Mouse (Mus musculus) gonadal fat pad, adult 2 months (tissue): ENCODE data around the gene Ccdc191. TPM values are rescaled to one million over a fixed set of nuclear protein-coding genes. Genes with fewer than 3 reads are reported as not detected.

Source experiments
- DNase-seq: peaks from one replicate; pipeline ENCODE4 v3.0.0-alpha.2; 2012; ENCODE audit warnings: low read depth
- polyA plus RNA-seq: library from polyadenylated mRNA; depleted of rRNA; stranded (reverse); fragments of >200 nt; gene quantifications from 2 replicates; pipeline ENCODE4 v1.2.3, GENCODE M21; 2012; rRNA removed

Ccdc191 gene
- 1.8 TPM in 2 replicates for polyA plus RNA-seq

DNA sequence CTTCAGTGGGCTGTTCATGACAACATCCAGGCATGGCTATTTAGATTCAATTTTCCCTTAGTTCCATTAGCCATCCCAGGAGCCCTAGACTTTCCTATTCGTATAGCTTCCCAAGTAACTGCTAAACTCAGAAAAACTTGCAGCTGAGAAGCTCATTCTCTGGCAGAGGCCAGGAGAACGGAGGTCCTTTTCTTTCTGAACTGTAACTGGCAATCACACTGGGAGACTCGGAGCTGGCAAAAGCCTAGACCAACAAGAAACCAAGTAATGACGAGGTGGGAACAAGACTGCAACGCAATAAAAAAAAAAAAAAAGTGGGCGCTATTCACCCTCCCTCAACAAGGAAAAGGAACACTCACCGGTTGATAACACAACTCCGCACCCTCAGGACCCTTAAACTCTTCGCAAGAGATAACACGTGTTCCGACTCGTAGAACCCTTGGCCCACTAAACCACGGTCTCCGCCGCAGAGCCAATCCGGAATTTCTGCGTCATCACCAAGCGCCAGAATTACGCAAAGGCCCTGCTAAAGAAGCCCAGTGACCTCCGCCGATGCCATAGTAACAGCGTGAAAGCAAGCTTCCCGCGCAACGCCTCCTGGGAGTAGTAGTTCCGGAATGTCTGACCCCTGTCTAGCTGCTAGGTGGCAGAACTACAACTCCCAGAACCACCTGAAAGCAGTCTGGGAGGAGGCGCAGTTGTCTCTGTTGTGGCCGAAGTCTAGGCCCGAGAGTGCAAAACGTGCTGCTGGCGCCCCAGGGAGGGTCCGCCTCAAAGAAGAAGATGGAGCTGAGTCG lies at the start of gene Ccdc191:
Gene Ccdc191 (plus strand): TSS at position 593 of the 797 bp plus-strand sequence.
- DNase-seq: peak; percentile 98

DNA sequence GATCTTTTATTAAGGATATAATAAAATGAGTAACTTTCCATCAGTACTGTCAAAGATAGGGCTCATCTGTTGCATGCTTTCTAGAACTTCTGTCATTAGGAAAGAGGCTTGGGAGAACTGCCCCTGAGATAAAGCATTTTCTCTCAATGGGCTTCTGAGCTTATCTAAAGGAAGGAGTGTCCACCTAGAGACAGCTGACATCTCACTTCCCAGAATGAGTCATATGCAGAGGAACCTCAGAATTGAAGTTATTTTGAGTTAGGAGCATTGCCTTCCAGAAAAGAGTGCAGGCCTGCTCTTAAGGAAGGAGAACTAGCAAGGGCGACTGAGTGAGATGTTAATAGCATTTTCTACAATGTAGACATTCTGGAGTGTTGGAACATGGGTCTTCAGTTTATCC lies 48.4 kb upstream of the Ccdc191 start:
- DNase-seq: no peak

DNA sequence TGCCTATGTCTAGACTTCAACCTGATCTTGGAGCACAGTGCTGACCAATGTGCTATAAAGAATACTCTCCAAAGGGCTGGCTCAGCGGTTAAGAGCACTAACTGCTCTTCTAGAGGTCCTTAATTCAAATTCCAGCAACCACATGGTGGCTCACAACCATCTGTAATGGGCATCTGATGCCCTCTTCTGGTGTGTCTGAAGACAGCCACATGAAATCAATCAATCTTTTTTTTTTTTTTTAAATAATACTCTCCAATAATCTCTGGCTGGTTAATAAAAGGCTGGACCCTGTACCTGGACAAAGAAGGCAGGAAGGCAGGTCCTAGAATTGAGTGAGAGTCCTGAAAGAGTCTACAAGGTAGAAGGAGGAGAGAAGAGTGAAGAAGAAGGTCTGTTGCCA lies 39.8 kb upstream of the Ccdc191 start:
- DNase-seq: no peak

DNA sequence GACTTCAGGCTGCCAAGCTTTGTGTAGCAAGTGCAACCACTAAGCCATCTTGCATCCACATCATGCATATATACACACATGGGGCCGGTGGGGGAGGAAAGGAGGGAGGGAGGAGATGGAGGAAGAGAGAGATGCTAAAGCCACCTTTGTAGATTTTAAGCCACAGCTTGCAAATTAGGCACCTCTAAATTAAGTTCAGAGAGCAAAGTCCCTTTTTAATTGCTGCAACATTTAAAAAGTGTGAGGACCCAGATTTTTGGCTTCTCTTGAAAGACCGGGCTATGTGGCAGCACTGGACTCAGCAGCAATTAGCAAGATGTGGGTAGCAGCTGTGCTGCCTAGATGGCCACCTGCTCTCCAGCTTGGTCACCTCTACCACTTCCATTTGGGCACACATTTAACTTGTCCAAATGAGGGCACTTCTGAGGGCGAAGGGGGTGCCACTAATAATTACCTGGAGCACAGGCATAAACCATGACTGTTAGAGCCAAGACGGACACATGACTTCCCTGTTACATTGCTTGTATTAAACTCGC lies 30.6 kb upstream of the Ccdc191 start:
- no peak for DNase-seq

DNA sequence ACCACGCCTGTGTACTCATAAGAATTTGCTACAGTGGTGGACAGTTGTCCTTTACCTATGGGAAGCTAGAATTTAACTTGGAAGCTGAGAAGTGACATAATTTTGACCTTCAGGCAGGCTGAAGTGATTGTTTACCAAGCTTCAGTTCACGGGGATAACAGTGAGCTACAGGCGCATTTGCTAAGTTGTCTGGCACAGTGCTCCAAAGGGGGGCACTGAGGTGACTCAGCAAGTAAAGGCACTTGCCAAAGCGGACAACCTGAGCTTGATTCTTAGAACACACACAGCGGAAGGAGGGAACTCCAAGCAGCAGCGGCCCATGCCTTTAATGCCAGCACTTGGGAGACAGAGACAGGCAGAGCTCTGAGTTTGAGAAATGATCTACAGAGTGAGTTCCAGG lies 29.0 kb upstream of the Ccdc191 start:
- DNase-seq: no peak

DNA sequence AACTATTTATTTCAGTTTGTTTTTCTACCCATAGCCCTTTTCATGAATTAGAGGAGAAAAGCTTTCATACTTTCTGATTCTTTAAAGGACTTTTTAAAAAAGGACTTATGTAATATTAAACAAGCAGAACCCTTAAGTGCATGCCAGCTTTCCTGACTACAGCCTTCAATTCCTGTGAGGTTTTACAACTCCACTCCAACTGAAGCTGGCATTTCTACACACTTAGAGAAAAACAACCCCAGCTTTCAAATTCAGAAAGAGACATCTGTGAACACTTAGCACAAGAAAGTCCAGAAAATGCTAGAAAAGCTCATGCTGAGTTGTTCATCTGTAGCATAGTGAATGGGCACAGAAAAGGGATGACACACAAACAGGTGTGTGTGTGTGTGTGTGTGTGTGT lies 19.8 kb upstream of the Ccdc191 start:
- no peak for DNase-seq

DNA sequence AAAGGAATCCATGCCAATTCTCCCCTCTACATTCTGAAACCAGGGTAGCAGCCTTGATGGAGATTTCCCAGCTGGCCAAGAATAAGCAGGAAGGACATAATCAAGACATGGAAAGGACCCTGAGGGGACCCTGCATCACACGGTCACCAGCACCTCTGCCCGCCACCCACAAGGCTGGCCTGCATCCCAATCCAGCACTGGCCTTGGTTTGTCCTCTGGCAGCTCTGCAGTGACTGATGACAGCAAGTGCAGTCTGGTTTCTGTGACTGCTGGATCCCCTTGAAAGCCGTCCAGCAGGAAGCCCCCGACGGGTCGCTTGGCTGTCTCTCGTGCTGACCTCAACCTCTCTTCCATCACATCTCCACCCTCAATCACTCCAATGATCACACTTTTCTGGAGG lies 18.2 kb upstream of the Ccdc191 start:
- DNase-seq: no peak

DNA sequence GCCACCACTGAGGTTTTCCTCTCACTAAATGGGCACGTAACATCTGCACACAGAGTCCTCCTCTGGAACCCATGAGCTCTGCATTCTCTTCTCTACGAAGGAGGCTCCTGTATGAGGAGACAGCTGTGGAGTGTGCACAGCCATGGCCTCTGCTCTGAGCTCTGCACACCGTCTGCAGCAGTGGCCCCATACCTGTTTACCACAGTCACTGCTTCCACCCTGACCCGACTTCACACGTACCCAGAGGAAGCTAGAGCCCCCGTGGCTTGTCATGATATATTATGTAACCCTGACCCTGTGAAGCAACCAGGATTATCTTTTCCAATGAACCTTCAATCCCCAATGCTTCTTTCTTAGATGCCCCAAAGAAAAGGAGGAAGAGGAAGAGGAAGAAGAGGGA lies 9.8 kb upstream of the Ccdc191 start:
- DNase-seq: no peak

DNA sequence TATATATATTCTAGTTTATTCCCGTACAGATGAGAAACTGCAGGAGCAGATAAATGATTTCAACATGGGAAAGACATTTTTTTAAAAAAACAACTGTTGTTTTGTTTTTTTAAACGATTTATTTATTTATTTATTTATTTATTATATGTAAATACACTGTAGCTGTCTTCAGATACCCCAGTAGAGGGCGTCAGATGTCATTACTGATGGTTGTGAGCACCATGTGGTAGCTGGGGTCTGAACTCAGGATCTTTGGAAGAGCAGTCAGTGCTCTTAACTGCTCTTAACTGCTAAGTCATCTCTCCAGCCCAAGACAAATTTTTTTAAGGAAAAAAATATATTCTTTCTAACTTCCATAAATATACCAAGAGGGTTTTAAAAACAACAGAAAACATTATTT lies 8.0 kb upstream of the Ccdc191 start:
- DNase-seq: no peak

DNA sequence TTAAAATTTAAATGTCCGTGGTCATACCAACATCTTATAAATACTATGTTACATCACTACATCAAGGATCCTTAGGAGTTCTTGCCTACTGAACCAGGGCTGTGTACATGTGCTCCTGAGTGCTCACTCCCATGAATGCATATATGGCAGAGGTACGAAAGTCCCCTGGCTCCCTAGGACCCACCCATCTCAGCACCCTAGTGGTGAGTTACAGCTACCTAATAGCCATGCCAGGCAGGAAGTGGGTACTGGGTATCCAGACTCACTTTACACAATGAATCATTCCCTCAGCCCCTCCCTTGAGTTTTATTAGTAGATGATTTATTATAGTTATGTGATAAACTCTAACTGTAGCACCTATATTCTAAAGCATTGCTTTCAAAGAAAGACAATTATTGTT lies 7.3 kb upstream of the Ccdc191 start:
- DNase-seq: no peak

DNA sequence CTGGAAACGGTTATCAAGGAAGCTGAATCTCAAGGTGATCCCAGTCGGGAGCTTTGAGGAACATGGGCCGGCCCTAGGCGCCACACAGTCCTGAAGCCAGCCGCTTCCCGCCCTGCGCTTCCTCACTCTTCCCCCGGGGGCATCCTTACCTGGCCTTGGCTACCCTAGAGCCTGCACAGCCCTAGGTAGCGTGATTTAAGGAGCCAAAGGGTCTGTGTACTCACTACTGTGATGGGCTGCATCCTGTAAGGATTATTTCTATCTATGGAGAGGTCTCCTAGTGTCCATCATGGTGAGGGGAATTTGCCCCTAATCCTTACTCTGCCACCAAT lies 371 bp downstream of the Ccdc191 start:
- DNase-seq: no peak

DNA sequence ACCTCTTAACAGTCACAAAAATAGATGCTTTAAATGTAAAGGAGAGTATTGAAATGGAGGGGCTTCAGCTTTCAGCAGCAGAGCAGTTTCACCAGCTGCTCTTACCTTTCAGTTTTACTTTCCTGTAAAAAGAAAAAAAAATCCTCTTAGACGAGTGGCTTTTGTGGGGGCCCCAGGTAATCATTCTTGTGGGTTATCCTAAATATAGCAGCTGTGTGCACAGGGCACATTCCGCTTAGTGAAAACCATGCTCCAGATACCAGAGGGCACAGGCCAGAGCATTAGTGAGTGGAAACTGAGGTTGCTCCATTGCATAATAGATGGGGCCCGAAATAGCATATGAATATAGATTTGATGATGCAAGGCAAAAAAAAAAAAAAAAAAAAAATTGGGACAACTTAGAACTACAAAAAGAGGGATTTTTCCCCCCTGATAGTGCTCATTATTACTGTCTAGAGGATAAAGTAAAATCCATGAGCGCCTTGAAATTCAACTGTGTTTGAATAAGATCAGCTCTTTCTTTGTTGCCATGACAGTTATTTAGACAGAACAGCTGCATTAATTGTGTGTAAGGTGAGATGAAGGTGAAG lies 1.2 kb downstream of the Ccdc191 start:
- DNase-seq: no peak

DNA sequence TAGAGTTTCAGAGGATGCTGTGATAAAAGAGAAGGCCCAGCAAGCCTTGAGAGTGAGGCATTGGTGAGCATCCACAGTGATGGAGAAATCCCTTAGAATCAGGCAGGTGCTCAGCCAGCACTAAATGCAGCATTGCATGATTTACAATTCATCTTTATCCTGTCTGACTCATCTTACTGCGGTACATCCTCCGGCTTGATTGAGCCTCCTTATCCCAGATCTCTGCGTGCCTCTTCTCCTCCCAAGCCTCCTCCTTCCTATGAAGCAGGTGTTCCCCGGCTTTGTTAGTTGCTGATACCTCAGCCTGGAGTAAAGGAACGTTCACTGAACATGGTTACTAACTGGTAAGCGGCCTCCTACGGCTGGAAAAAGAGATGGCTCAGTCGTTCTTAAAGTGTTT lies 4.9 kb downstream of the Ccdc191 start:
- DNase-seq: no peak

DNA sequence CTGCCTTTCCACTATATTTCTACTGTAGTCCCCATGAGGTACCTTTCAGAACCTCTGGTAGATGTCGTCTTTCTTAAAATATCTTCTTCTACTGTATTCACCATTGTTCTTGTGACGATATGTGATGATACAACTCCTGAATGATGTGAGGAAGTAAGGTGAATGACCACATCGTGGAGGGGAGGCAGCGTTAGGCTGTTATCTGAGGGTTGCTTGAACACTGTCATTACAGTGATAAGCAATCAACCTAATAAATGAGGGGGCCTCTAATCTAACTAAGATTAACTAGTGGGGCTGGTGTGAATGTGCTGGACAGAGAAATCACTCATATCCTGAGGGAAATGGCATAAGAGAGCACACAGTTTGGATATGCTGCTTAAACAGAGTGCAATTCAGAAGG lies 10.5 kb downstream of the Ccdc191 start:
- DNase-seq: no peak

DNA sequence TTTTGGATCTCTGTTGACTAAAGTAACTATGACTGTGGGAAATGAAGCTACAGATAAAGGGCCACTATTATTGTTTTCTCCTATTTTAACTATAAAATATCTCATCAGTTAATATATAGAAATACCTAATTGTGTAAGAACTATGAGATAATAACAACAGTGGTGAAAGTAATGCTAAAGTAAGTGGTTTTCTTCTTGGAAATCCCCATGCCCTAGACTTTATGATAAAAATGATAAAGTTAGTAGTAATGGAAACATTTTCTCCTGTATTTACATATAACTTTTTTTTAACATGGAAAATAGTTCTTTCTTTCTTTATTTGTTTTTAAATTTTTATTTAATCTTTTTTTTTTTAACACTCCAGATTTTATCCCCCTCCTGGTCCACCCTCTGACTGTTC lies 11.0 kb downstream of the Ccdc191 start:
- DNase-seq: no peak

DNA sequence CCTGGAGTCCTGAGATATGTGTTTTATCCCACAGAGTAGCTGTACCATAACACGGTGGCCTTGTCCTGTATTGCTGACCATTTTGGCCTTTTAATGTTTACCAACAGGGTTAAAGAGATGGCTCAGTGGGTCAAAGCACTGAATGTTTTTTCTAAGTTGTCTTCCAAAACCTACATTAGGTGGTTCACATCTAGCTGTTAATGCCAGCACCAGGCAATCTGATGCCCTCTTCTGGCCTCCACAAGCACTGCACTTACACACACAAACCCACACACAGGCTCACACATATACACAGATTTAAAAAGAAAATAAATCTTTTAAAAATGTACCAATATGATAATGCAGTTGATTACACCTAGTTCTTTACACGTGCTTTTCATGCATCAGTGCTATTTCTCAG lies 19.3 kb downstream of the Ccdc191 start:
- no peak for DNase-seq

DNA sequence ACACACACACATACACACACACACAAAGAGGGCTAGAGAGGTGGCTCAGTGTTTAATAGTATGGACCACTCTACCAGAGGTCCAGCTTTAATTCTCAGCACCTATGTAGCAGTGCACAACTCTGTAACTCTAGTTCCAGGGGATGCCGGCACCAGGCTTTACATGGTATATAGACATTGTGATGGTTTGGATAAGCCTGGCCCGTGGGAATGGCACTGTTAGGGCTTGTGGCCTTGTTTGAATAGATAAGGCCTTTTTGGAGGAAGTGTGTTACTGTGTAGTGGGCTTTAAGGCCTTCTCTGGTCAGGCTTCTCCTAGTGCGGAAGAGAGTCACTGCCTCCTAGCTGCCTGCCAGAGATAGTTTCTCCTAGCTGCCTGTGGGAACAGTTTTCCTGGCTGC lies 29.3 kb downstream of the Ccdc191 start:
- no peak for DNase-seq

DNA sequence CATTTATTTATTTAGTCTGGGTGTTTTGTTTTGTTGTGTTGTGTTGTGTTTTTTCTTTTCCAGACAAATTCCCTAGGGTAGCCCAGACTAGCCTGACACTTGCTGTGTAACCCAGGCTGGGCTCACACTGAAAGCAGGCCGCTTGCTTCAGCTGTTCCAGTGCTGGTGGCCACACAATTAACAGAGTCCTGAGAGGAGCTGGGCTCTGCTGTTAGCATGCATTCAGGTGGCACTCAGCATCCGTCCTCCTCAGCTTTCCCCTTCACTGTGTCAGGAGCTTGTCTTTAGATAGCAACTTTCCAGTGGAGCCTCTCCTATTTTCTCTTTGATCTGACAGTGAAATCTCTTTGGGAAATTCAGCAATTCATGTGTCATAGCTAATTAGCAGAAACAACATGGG lies 32.4 kb downstream of the Ccdc191 start:
- no peak for DNase-seq

DNA sequence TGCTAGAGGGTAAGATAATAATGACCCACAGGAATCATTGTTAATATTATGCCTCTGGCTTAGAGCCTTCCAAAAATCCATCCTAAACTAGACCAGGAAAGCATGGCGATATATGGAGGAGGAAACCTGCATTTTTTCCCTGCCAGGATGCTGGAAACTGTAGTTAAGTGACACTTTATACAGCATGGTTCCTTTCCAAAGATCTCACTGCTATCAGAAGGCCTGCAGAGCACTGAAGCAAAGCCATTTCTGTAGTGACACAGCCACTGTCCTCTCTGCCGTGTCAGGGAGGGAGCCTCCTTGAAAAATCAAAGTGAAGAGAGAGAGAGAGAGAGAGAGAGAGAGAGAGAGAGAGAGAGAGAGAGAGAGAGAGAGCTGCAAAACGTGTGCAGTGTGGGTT lies 33.0 kb downstream of the Ccdc191 start:
- no peak for DNase-seq

DNA sequence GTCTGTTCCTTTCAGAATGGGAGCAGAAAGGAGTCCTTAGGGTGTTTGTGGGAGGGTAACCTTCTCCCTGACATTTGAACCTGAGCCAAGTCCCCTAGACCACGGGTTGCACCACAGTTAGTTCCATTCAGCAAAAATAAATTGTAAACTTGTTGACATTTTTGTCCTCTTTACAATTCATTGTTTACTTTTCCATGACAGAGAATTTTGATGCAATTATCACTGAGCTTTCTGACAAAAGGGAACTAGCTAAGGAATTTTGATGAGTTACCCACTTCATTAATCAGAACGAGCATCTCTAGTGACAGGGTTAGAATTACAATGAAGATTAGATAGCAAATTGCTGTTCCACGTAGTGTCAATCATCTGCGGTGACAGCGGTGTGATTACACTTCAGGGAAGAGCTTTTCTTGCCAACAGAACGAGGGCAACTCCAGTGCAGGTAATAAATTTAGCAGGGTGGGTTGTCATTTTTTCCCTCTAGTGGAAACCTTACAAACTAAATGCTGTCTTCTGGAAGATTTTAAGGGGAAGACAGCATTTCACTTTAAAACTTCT lies 35.5 kb downstream of the Ccdc191 start:
- DNase-seq: no peak

DNA sequence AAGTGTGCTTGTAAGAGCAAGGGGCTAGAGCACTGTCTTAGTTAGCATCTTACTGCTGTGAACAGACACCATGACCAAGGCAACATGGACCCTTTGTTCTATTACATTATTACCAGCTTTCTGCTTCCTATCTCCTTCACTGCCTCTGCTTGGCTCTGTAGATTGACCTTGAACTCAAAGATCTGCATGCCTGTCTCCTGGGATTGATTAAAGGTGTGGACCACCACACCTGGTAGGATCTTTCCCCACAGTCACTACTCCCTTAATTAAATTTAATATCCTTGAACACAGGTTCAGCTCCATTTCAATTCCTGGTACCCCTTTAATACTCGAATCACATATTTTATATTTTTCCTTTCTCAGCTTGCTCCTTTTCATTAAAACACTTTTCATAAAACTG lies 36.2 kb downstream of the Ccdc191 start:
- no peak for DNase-seq

DNA sequence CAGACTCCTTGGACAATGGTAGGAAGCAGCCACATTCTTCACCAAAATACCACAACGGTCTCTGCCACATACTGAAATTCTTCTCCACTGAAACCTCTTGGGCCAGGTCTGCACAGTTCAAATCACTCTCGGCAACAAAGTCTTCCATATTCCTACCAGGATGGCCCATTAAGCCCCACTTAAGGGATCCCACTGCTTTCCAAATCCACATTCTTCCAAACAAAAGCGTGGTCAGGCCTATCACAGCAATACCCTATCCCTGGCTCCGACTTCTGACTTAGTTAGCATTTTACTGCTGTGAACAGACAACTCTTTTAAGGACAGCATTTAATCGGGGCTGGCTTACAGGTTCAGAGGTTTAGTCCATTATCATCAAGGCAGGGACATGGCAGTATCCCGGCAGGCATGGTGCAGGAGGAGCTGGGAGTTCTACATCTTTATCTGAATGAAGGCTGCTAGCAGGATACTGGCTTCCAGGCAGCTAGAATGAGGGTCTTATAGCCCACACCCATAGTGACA lies 36.8 kb downstream of the Ccdc191 start, which contains the start of gene Qtrt2:
Gene Qtrt2 (minus strand): TSS at position 469 of the 519 bp plus-strand sequence.
- DNase-seq: no peak

DNA sequence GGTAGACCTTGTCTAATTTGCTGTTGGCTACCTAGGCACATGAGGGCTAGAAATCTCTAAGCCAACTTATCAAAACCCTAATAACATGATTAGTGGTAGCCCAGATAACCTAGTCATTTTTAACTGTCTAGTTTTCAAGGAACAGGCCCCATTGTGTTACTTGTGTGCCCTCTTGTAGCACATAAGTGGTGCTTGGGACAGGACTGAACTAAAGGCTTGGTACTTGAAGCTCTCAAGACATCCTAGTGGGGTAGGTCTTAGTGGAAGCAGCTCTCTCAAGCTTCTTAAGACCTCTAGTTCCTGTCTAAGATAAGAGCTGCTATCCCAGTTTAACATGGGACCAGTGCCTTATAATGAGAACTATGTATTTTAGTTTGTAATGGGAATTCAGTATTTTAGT lies 41.0 kb downstream of the Ccdc191 start:
- no peak for DNase-seq
